Mouse (Mus musculus) left cerebral cortex, postnatal 14 days (tissue): ENCODE results near the gene Tnfrsf11a. TPM values are rescaled to one million over a fixed set of nuclear protein-coding genes. Genes with fewer than 3 reads are reported as not detected.

Experiments used
- DNase-seq, 2 experiments: peaks; one replicate each; pipeline ENCODE4 v3.0.0; 2021 to 2022; ENCODE audit warnings: low spot score in 2 of 2, mixed read lengths in 1 of 2
- intact Hi-C: fragments of 180-260 bp; cut with DNase I; formaldehyde crosslinking; loops from one replicate; pipeline ENCODE4 v1.15.1; 2025
- total RNA-seq, 2 experiments: library from RNA; stranded (reverse); gene quantifications; 2 replicates each; pipeline ENCODE4 v1.2.3; 2021

Gene Tnfrsf11a
- total RNA-seq, 2 experiments from 2014 or later: 7.4 to 8.9 TPM

DNA sequence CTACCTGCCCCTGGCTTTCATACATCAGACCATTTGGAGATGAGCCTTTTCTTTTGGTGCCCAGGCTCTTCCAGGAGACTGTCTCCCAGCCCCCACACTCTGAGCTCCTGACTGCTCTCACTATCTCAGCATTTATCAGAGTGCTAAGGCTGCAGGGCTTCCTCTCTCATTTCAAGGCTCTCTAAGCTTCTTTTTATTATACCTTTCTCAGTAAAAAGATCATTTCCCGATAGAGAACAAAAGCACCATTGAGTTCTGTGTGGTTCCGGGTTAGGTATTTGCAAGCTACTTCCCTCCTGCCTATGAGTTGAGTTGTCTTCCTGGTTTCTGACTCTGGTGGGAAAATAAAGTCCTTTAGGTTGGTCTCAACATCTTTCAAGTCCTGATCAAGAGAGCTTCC is 103.0 kb downstream of the Tnfrsf11a start:
- intact Hi-C loops: no loop called here
- DNase-seq: no peak

DNA sequence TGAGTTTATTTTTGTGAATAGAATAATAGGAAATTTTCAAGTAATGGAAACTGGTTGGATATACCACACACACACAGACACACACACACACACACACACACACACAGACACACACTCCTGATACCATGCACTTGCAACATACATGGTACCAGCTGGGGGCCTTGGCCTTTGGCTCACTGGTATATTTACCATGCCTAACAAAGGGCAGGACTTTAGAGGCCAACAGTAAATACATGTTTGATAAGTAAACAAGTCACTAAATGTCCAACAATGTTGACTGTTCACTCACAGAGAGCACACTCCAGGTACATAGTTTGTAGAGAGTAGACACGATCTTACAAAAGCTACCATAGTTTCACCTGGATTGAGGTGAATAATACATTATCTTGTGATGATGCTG is 104.6 kb downstream of the Tnfrsf11a start:
- intact Hi-C loops: no loop called here
- no peak for DNase-seq

DNA sequence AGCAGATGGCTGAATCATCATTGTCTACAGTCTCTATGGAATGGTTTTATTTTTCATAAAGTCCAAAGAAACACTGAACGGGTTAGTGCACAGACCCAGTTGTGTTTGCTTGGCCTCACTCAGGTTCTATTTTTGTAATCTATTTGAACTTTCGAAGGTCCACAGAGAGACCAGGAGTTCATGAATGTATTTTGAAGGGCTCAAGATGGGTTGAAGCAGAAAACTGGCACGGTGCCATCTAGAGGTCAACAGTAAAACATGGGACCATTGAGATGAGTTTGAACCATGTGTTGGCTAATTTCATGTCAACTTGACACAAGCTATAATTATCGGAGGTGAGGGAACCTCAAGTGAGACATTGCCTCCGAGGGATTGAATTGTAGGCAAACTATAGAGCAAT is 105.1 kb downstream of the Tnfrsf11a start:
- DNase-seq: no peak
- intact Hi-C loops: no loop called here

DNA sequence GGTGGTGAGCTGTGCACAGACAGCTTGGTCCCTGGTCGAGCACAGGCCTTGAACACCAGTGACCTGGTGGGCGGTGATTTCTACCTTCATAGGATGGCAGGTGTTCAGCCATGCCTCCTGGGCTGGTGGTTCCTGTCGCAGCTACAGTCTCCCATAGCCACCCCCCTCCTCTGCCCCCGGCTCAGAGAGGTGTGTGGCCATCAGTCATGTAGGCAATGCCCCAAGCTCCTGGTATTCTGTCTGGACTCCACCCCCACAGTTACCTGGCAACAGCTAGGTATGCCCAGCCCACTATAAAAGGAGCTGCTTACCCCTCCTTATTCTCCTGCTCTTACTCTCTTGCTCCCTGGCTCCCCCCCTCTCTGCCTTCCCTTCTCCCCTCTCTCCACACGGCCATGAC is 105.8 kb downstream of the Tnfrsf11a start:
- intact Hi-C loops: no loop called here
- DNase-seq: no peak

DNA sequence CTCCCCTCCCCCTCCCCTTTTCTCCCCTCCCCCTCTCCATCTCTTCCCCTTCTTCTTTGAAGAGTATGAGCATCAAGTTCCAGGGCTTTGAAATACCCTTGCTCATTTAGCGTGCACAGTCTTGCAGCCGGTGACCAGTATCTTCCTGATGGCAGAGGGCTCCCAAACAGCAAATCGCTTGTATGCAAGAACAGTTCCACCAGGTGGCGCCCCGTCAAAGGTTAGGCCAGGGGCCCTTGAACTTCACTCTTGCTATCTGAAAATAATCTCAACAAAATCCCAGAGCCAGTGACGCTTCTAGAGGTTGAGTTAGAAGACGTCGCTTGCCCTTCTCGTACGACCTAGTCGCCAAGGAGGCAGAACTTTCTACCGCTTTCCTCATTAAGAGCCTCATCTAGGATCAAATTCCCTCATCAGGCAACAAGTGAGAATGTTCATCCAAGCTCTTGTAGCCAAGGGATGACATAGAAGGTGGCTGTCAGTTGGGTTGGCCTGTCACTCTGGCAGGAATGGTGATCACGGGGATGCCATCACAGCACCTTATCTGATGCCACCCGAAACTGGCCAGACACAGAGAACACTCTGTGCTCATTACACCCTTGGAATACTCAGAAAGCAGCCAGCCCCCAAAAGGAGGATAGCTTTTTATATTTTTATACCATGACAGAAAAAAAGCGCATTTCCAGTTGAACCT is 110.7 kb downstream of the Tnfrsf11a start:
- DNase-seq: peak; percentile 61 to 79
- intact Hi-C loops: loop anchor here (5.0 kb wide), 2 partner anchors 101 to 146 kb away; partner anchors contain the start of gene Zcchc2

DNA sequence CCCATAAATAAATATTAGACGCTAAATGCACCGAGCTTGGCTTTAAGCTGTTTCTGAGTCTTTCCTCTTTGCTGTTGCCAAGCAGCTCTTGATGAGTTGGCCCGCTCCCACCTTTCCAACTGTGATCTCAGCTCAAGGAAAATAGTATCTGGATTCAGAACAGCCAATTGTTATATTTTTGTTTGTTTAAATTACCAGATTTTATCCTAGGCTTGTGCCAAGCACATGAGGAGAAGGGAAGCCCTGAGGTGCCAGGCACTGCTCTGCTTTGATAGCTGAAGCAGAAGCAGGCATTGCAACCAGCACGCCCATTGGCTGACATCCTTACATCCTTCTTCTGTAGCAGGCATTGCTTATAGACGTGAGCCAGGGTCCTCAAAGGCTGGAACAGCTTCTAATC is 114.5 kb downstream of the Tnfrsf11a start:
- intact Hi-C loops: no loop called here
- DNase-seq: no peak

Other genes starting within 250 kb of the Tnfrsf11a start
- 10 to 100 TPM; 14.0 to 15.6 TPM for gene Pign, start 117.0 kb upstream of the Tnfrsf11a start, total RNA-seq
- gene Relch, start 116.9 kb upstream of the Tnfrsf11a start, total RNA-seq: 100 to 1,000 TPM; 102 to 103 TPM
- 10 to 100 TPM; 23.8 to 24.0 TPM for gene Zcchc2, start 209.7 kb downstream of the Tnfrsf11a start, total RNA-seq